Mouse (Mus musculus): ENCODE data around the gene Cad.
A peak's percentile ranks its signal among the peaks of the same experiment; 100 is the strongest.
"Not testable (repeated sequence)": the region's sequence is repeated elsewhere in the genome, so short reads cannot be mapped to it uniquely, and the experiment has no call there.

Cad gene

GRCm38 (mm10) chr5:31054261-31055215 lies at the start of gene Cad:
Cad (plus strand) TSS chr5:31054780.
- peak; percentile 84 for DNase-seq (ENCODE audit: low read depth)

GRCm38 (mm10) chr5:31012737-31013136 lies 41.8 kb upstream of the Cad start:
- no peak for DNase-seq (ENCODE audit: low read depth)

- DNase-seq (ENCODE audit: low read depth), result no peak
These were observed 38.7 kb upstream of the Cad start for GRCm38 (mm10) chr5:31015913-31016312.

GRCm38 (mm10) chr5:31021790-31022189 lies 32.8 kb upstream of the Cad start:
- DNase-seq (ENCODE audit: low read depth), result not testable (repeated sequence)

- no peak for DNase-seq (ENCODE audit: low read depth)
These were observed 31.9 kb upstream of the Cad start for GRCm38 (mm10) chr5:31022690-31023089.

GRCm38 (mm10) chr5:31023254-31023653 lies 31.3 kb upstream of the Cad start:
- no peak for DNase-seq (ENCODE audit: low read depth)

GRCm38 (mm10) chr5:31024641-31025040 lies 29.9 kb upstream of the Cad start:
- DNase-seq (ENCODE audit: low read depth), result no peak

GRCm38 (mm10) chr5:31030926-31031325 lies 23.7 kb upstream of the Cad start:
- no peak for DNase-seq (ENCODE audit: low read depth)

- no peak for DNase-seq (ENCODE audit: low read depth)
These were observed 23.1 kb upstream of the Cad start for GRCm38 (mm10) chr5:31031508-31031907.

GRCm38 (mm10) chr5:31034669-31035068 lies 19.9 kb upstream of the Cad start:
- no peak for DNase-seq (ENCODE audit: low read depth)

GRCm38 (mm10) chr5:31036556-31036955 lies 18.0 kb upstream of the Cad start:
- DNase-seq (ENCODE audit: low read depth), result not testable (repeated sequence)

- no peak for DNase-seq (ENCODE audit: low read depth)
These were observed 16.3 kb upstream of the Cad start for GRCm38 (mm10) chr5:31038171-31038845.

- no peak for DNase-seq (ENCODE audit: low read depth)
These were observed 8.2 kb upstream of the Cad start for GRCm38 (mm10) chr5:31046416-31046815.

- DNase-seq (ENCODE audit: low read depth), result no peak
These were observed 7.5 kb upstream of the Cad start for GRCm38 (mm10) chr5:31047074-31047473.

- DNase-seq (ENCODE audit: low read depth), result peak; percentile 97
These were observed 6.5 kb upstream of the Cad start, which contains the start of gene Atraid for GRCm38 (mm10) chr5:31047848-31048762. Atraid (plus strand) TSS chr5:31048312.

GRCm38 (mm10) chr5:31048763-31049641 lies 5.6 kb upstream of the Cad start, which contains the start of gene Slc5a6:
Slc5a6 (minus strand) TSS chr5:31048924.
- DNase-seq (ENCODE audit: low read depth), result peak; percentile 62

- DNase-seq (ENCODE audit: low read depth), result no peak
These were observed 4.2 kb upstream of the Cad start for GRCm38 (mm10) chr5:31050427-31050826.

- not testable (repeated sequence) for DNase-seq (ENCODE audit: low read depth)
These were observed 852 bp upstream of the Cad start for GRCm38 (mm10) chr5:31053728-31054127.

GRCm38 (mm10) chr5:31055216-31056140 lies 898 bp downstream of the Cad start:
- DNase-seq (ENCODE audit: low read depth), result no peak

GRCm38 (mm10) chr5:31069810-31070209 lies 15.2 kb downstream of the Cad start:
- no peak for DNase-seq (ENCODE audit: low read depth)
